Mouse (Mus musculus): ENCODE data around the gene Arhgef12. TPM values are rescaled to one million over a fixed set of nuclear protein-coding genes. Genes with fewer than 3 reads are reported as not detected.

Arhgef12 gene
- polyA plus RNA-seq, 1 experiment from 2014 or later = 16.8 TPM

DNA sequence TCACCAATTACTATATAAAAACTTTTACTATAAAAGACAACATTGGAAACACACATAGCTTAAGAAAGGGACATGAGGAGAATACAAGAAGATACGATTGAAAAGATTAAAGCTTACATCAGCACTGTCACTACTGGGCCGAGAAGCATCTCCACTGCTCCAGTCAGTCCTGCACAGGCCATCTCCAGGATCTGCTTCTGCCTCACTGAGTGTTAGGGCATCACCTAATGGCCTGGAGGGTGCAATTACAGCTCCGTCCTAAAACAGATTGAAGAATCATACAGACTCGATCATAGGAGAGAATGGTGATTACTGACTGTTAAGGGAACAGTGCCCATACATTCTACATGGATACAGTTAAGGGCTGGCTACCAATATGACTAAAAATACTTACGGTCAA lies 91.3 kb downstream of the Arhgef12 start:
- Histone ChIP-seq H3K9ac (ENCODE audit: low read depth, low read length) (no peak overlapping the region), H3K9me3 (replicated peaks; ENCODE audit: control insufficient read depth, low read length) (no peaks in the 10 kb centered on the region), H3K36me3 (ENCODE audit: control insufficient read depth, insufficient read depth, low read length) (peaks cover 8% of the 10 kb centered on the region; the same call in 1 of the 2 replicates), H3K4me3 (ENCODE audit: low read depth, low read length) (no peak overlapping the region), H3K27me3 (ENCODE audit: control insufficient read depth, insufficient read depth, low read length) (no peaks in the 10 kb centered on the region), H3K27ac (ENCODE audit: low read depth, low read length) (no peak overlapping the region), H3K4me2 (no peak overlapping the region), H3K4me1 (ENCODE audit: control insufficient read depth, insufficient read depth, low read length) (no peaks in the 10 kb centered on the region; the same call in 1 of the 2 replicates)
- 89% methylated on average over 5 of the region's 5 CpGs for WGBS (ENCODE audit: insufficient replicate concordance)
- no peak for ATAC-seq (replicated peaks; ENCODE audit: insufficient number of reproducible peaks, low FRiP score, low TSS enrichment)

DNA sequence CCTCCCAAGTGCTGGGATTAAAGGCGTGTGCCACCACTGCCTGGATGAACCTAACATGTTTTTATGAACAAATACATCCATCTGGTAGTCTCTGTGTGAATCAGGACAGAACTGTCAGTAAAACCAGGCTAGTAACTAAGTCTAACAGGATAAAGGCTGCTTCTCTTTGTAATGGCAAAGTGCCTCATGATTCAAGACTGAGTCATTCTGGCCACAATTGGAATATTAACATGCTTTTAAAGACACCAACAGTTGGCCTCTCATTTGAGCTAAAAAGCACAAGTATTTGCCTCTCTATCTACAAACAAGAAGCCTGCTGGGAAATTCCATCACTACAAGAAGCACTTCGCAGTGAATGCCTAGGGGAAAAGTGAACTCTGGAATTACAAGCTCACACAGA lies 91.7 kb downstream of the Arhgef12 start:
- no peaks in the 10 kb centered on the region for H3K27me3 ChIP-seq (ENCODE audit: control insufficient read depth, insufficient read depth, low read length)
- no peaks in the 10 kb centered on the region for H3K9me3 ChIP-seq (replicated peaks; ENCODE audit: control insufficient read depth, low read length)
- no peak overlapping the region for H3K4me2 ChIP-seq
- ATAC-seq (replicated peaks; ENCODE audit: insufficient number of reproducible peaks, low FRiP score, low TSS enrichment) = no peak
- no peaks in the 10 kb centered on the region for H3K4me1 ChIP-seq (ENCODE audit: control insufficient read depth, insufficient read depth, low read length)
- no peak overlapping the region for H3K4me3 ChIP-seq (ENCODE audit: low read depth, low read length)
- peaks cover 8% of the 10 kb centered on the region; the same call in 1 of the 2 replicates for H3K36me3 ChIP-seq (ENCODE audit: control insufficient read depth, insufficient read depth, low read length)
- H3K9ac ChIP-seq (ENCODE audit: low read depth, low read length) = no peak overlapping the region
- WGBS (ENCODE audit: insufficient replicate concordance) = 82% methylated on average over 2 of the region's 2 CpGs
- H3K27ac ChIP-seq (ENCODE audit: low read depth, low read length) = no peak overlapping the region

DNA sequence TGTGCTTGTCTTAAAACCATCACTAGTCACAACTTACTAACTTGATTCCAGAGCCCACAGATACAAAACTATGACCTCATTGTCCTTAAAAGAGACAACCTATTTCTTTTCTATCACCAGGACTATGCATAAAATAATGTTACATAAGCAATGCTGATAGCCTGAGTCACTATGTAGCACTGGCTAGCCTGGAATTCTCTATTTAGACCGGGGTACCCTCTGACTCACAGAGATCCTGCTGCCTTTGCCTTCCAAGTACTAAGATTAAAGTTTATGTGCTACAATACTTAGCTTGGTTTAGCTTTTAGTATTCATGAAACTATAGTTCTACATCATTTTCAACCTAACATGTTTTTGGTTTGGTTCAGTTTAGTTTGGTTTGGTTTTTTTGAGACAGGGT lies 92.2 kb downstream of the Arhgef12 start:
- Histone ChIP-seq H3K27me3 (ENCODE audit: control insufficient read depth, insufficient read depth, low read length) (no peaks in the 10 kb centered on the region), H3K9me3 (replicated peaks; ENCODE audit: control insufficient read depth, low read length) (no peaks in the 10 kb centered on the region), H3K4me3 (ENCODE audit: low read depth, low read length) (no peak overlapping the region), H3K4me2 (no peak overlapping the region), H3K27ac (ENCODE audit: low read depth, low read length) (no peak overlapping the region), H3K36me3 (ENCODE audit: control insufficient read depth, insufficient read depth, low read length) (peaks cover 8% of the 10 kb centered on the region; the same call in 1 of the 2 replicates), H3K4me1 (ENCODE audit: control insufficient read depth, insufficient read depth, low read length) (no peaks in the 10 kb centered on the region), H3K9ac (ENCODE audit: low read depth, low read length) (no peak overlapping the region)
- no peak for ATAC-seq (replicated peaks; ENCODE audit: insufficient number of reproducible peaks, low FRiP score, low TSS enrichment)
- 98% methylated on average over 1 of the region's 1 CpGs for WGBS (ENCODE audit: insufficient replicate concordance)

DNA sequence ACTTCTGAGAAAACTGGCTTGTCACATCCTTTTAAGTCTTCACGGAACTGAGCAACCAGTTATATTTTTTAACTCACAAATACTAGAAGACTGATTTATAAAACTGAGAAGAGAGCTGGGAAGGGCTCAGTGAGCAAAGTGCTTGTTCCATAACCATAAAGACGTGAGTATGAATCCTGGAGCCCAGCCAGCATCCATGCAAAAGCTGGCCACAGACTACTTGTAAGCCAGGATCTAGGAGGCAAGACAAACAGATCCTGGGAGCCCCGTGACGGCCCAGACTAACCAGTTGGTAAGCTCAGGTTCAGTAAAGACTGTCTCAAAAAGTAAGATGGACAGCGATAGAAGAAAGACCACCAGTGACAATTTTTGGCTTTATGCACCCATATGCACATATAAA lies 94.5 kb downstream of the Arhgef12 start:
- WGBS (ENCODE audit: insufficient replicate concordance) = 91% methylated on average over 5 of the region's 5 CpGs
- Histone ChIP-seq H3K4me3 (ENCODE audit: low read depth, low read length) (no peak overlapping the region), H3K36me3 (ENCODE audit: control insufficient read depth, insufficient read depth, low read length) (peaks cover 9% of the 10 kb centered on the region), H3K4me2 (no peak overlapping the region), H3K27me3 (ENCODE audit: control insufficient read depth, insufficient read depth, low read length) (no peaks in the 10 kb centered on the region), H3K4me1 (ENCODE audit: control insufficient read depth, insufficient read depth, low read length) (no peaks in the 10 kb centered on the region), H3K27ac (ENCODE audit: low read depth, low read length) (no peak overlapping the region), H3K9ac (ENCODE audit: low read depth, low read length) (no peak overlapping the region), H3K9me3 (replicated peaks; ENCODE audit: control insufficient read depth, low read length) (no peaks in the 10 kb centered on the region)
- ATAC-seq (replicated peaks; ENCODE audit: insufficient number of reproducible peaks, low FRiP score, low TSS enrichment) = no peak

DNA sequence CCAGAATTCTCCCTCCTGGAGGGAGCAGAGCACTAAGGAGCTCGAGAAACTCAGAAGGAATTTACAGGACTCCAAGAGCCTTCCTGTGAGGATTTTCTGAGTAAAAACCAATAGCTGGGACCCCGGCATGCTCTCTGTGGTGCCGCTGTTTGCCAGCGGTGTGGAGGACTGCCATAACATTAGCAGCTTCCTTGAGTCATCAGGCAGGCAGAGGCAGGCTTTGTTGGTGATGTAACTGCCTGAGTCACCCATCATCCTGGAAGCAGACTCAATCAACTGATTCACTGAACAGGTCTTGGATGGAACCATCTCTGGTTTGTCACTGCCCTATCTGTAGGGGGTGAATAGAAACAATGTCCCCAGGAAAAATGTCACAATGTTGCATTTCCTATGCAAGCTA lies 96.0 kb downstream of the Arhgef12 start:
- no peak for ATAC-seq (replicated peaks; ENCODE audit: insufficient number of reproducible peaks, low FRiP score, low TSS enrichment)
- no peaks in the 10 kb centered on the region; the same call in 1 of the 2 replicates for H3K9me3 ChIP-seq (replicated peaks; ENCODE audit: control insufficient read depth, low read length)
- no peak overlapping the region for H3K4me3 ChIP-seq (ENCODE audit: low read depth, low read length)
- H3K4me2 ChIP-seq = no peak overlapping the region
- H3K27ac ChIP-seq (ENCODE audit: low read depth, low read length) = no peak overlapping the region
- 71% methylated on average over 4 of the region's 4 CpGs for WGBS (ENCODE audit: insufficient replicate concordance)
- no peak overlapping the region for H3K9ac ChIP-seq (ENCODE audit: low read depth, low read length)
- H3K36me3 ChIP-seq (ENCODE audit: control insufficient read depth, insufficient read depth, low read length) = peaks cover 13% of the 10 kb centered on the region
- no peaks in the 10 kb centered on the region for H3K27me3 ChIP-seq (ENCODE audit: control insufficient read depth, insufficient read depth, low read length)
- H3K4me1 ChIP-seq (ENCODE audit: control insufficient read depth, insufficient read depth, low read length) = no peaks in the 10 kb centered on the region

DNA sequence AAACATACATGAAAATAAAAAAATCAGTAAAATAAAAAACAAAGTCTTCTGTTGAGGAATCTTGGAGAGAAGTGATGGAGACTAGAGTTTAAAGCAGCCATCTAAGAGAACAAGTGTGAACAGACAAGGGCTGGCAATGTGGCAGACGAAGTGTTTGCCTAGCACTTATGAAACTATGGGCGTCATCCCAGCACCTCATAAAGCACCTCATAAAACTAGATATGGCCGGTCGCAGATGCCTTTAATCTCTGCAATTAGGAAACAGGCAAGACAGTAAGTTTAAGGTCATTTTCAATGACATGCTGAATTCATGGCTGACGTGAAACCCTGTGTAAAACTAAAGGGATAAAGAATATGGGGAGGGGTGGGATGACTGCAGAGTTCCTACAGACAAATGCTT lies 103.2 kb downstream of the Arhgef12 start:
- ATAC-seq (replicated peaks; ENCODE audit: insufficient number of reproducible peaks, low FRiP score, low TSS enrichment) = no peak
- Histone ChIP-seq H3K27me3 (ENCODE audit: control insufficient read depth, insufficient read depth, low read length) (no peaks in the 10 kb centered on the region), H3K4me1 (ENCODE audit: control insufficient read depth, insufficient read depth, low read length) (no peaks in the 10 kb centered on the region), H3K9ac (ENCODE audit: low read depth, low read length) (no peak overlapping the region), H3K4me2 (no peak overlapping the region), H3K9me3 (replicated peaks; ENCODE audit: control insufficient read depth, low read length) (no peaks in the 10 kb centered on the region; the same call in 1 of the 2 replicates), H3K36me3 (ENCODE audit: control insufficient read depth, insufficient read depth, low read length) (peaks cover 24% of the 10 kb centered on the region), H3K27ac (ENCODE audit: low read depth, low read length) (no peak overlapping the region), H3K4me3 (ENCODE audit: low read depth, low read length) (no peak overlapping the region)
- 84% methylated on average over 5 of the region's 5 CpGs for WGBS (ENCODE audit: insufficient replicate concordance)

DNA sequence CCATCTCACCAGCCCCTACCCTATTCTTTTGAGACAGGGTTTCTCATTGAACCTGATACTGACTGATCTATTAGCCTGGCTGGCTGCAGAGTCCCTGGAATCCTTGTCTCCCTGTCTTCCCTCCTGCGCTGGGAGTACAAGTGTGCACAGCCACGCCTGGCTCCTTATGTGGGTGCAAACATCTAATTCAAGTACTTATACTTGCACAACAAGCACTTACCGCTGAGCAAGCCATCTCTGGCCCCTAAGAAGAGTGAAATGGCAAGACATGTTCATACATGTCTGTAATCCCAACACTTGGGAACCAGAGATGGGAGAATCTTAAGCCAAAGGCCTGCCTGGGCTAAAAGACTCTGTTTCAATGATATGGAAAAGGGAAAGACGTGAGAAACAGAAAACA lies 104.0 kb downstream of the Arhgef12 start:
- ATAC-seq (replicated peaks; ENCODE audit: insufficient number of reproducible peaks, low FRiP score, low TSS enrichment) = no peak
- H3K27ac ChIP-seq (ENCODE audit: low read depth, low read length) = no peak overlapping the region

DNA sequence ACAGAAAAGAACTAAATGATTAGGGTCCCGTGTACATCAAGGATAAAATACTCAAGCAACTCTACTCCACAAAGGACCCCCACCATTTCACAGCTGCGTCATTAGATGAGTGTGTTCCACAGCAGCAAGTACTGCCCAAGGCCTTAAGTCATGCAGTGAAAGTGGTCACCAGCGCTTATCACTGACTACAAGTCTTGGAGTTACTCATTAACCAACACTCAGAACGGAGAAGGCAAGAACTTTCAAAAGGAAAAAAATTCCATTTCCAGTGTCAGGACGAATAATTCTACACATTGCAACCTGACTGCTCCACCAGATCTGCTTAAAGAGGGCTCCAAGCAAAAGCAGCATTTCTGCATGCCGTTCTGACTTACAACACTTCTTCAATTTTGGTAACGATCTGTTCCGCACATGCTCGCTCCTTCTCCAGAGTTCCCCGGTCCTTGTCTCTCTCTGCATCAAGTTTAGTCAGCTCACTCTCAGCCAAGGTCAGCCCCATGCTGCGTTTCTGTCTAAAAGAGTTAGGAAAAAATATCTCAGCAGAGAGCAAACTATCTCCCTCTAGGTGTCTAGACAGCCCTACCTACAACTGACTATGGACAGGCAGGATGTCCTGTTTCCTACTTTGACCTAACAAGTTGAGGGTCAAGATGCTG lies 106.3 kb downstream of the Arhgef12 start:
- H3K4me1 ChIP-seq (ENCODE audit: control insufficient read depth, insufficient read depth, low read length) = no peaks in the 10 kb centered on the region
- 89% methylated on average over 11 of the region's 11 CpGs for WGBS (ENCODE audit: insufficient replicate concordance)
- no peak for ATAC-seq (replicated peaks; ENCODE audit: insufficient number of reproducible peaks, low FRiP score, low TSS enrichment)

More for the DNA sequence above, 104.0 kb downstream of the Arhgef12 start:
- Histone ChIP-seq H3K4me1 (ENCODE audit: control insufficient read depth, insufficient read depth, low read length) (no peaks in the 10 kb centered on the region), H3K27me3 (ENCODE audit: control insufficient read depth, insufficient read depth, low read length) (no peaks in the 10 kb centered on the region), H3K4me2 (no peak overlapping the region), H3K36me3 (ENCODE audit: control insufficient read depth, insufficient read depth, low read length) (peaks cover 27% of the 10 kb centered on the region), H3K9ac (ENCODE audit: low read depth, low read length) (no peak overlapping the region), H3K9me3 (replicated peaks; ENCODE audit: control insufficient read depth, low read length) (no peaks in the 10 kb centered on the region; the same call in 1 of the 2 replicates), H3K4me3 (ENCODE audit: low read depth, low read length) (no peak overlapping the region)
- 86% methylated on average over 4 of the region's 4 CpGs for WGBS (ENCODE audit: insufficient replicate concordance)

DNA sequence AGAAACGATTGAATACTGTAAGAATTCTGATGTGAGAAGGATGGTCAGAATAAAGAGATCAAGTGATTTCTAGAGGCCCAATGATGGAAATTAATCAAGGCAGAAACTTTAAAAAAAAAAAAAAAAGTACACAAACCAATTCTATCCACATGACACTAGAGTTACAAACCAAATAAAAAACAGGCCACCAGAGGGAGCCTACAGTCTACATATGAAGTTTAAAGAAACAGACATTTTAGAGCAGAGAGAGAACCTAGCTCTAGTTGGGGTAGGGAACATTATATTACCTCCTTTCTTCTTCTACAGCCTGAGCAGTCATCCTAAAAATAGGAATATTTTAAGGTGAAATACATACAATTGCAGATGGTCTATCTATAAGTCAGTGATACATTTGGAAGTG lies 107.0 kb downstream of the Arhgef12 start:
- Histone ChIP-seq H3K36me3 (ENCODE audit: control insufficient read depth, insufficient read depth, low read length) (peaks cover 32% of the 10 kb centered on the region), H3K27me3 (ENCODE audit: control insufficient read depth, insufficient read depth, low read length) (no peaks in the 10 kb centered on the region), H3K4me3 (ENCODE audit: low read depth, low read length) (no peak overlapping the region), H3K9ac (ENCODE audit: low read depth, low read length) (no peak overlapping the region), H3K9me3 (replicated peaks; ENCODE audit: control insufficient read depth, low read length) (no peaks in the 10 kb centered on the region), H3K4me2 (no peak overlapping the region), H3K4me1 (ENCODE audit: control insufficient read depth, insufficient read depth, low read length) (no peaks in the 10 kb centered on the region), H3K27ac (ENCODE audit: low read depth, low read length) (no peak overlapping the region)
- 85% methylated on average over 1 of the region's 1 CpGs for WGBS (ENCODE audit: insufficient replicate concordance)
- no peak for ATAC-seq (replicated peaks; ENCODE audit: insufficient number of reproducible peaks, low FRiP score, low TSS enrichment)

More for the DNA sequence above, 106.3 kb downstream of the Arhgef12 start:
- Histone ChIP-seq H3K36me3 (ENCODE audit: control insufficient read depth, insufficient read depth, low read length) (peaks cover 27% of the 10 kb centered on the region), H3K4me2 (no peak overlapping the region), H3K9me3 (replicated peaks; ENCODE audit: control insufficient read depth, low read length) (no peaks in the 10 kb centered on the region), H3K27me3 (ENCODE audit: control insufficient read depth, insufficient read depth, low read length) (no peaks in the 10 kb centered on the region), H3K27ac (ENCODE audit: low read depth, low read length) (no peak overlapping the region), H3K4me3 (ENCODE audit: low read depth, low read length) (no peak overlapping the region), H3K9ac (ENCODE audit: low read depth, low read length) (no peak overlapping the region)

Data from heart, embryonic 11.5 days (tissue).